Mouse (Mus musculus) midbrain, embryonic 14.5 days (tissue): ENCODE data around the gene Pole2. TPM values are rescaled to one million over a fixed set of nuclear protein-coding genes. Genes with fewer than 3 reads are reported as not detected.
A peak's percentile ranks its signal among the peaks of the same experiment; 100 is the strongest.
"Not testable (repeated sequence)": the region's sequence is repeated elsewhere in the genome, so short reads cannot be mapped to it uniquely, and the experiment has no call there.

Source experiments
- ATAC-seq: fragments of 200-750 bp; cut with Nextera tagmentation; 2 replicates; pipeline ENCODE4 v1.8.0; 2017; ENCODE audit warnings: moderate number of reproducible peaks, moderate library complexity; ENCODE audit not compliant: low FRiP score, low TSS enrichment
- DNase-seq: peaks from one replicate; pipeline ENCODE4 v3.0.0-alpha.2; 2015
- H3K27ac ChIP-seq: fragments of 300-500 bp; sonication (generic); replicated peaks from 2 replicates; pipeline ENCODE4 v1.5.1; 2014; ENCODE audit warnings: mild to moderate bottlenecking, low read depth, low read length, moderate library complexity
- H3K27me3 ChIP-seq: fragments of 300-500 bp; sonication (generic); 2 replicates; pipeline ENCODE4 v1.6.1; 2014; ENCODE audit warnings: low read length, control low read depth, mixed read lengths; ENCODE audit not compliant: control insufficient read depth, insufficient read depth
- H3K36me3 ChIP-seq: fragments of 300-500 bp; sonication (generic); 2 replicates; pipeline ENCODE4 v1.6.1; 2014; ENCODE audit warnings: low read length, control low read depth; ENCODE audit not compliant: control insufficient read depth, insufficient read depth
- H3K4me1 ChIP-seq: fragments of 300-500 bp; sonication (generic); 2 replicates; pipeline ENCODE4 v1.6.1; 2014; ENCODE audit warnings: mild to moderate bottlenecking, antibody characterized with exemption, low read length, control low read depth; ENCODE audit not compliant: control insufficient read depth, insufficient read depth
- H3K4me2 ChIP-seq: fragments of 300-500 bp; sonication (generic); 2 replicates; pipeline ENCODE4 v1.6.1; 2014; ENCODE audit warnings: mild to moderate bottlenecking, low read length, moderate library complexity
- H3K4me3 ChIP-seq: fragments of 300-500 bp; sonication (generic); replicated peaks from 2 replicates; pipeline ENCODE4 v1.5.1; 2014; ENCODE audit warnings: low read depth, low read length
- H3K9ac ChIP-seq: fragments of 300-500 bp; sonication (generic); replicated peaks from 2 replicates; pipeline ENCODE4 v1.6.1; 2014; ENCODE audit warnings: mild to moderate bottlenecking, low read length, moderate library complexity
- H3K9me3 ChIP-seq: fragments of 300-500 bp; sonication (generic); 2 replicates; pipeline ENCODE4 v1.6.1; 2016; ENCODE audit warnings: low read length, control low read depth, mixed read lengths; ENCODE audit not compliant: control insufficient read depth
- WGBS: fragments of 180-500 bp; shearing (Covaris S2); extraction: QIAGEN DNeasy Blood & Tissue Kit; methylation state at CpG from one replicate; pipeline ENCODE4 v1.1.7; 2014; 5-methylcytosine and 5-hydroxymethylcytosine counted together
- microRNA-seq: library from miRNA; unstranded; fragments of <30 nt; microRNA quantifications from one replicate; pipeline ENCODE4, GENCODE M21; 2016
- polyA plus RNA-seq: library from polyadenylated mRNA; unstranded; fragments of >200 nt; fragmentation: Nextera tagmentation; extraction: Ambion mirVana; gene quantifications from 2 replicates; pipeline ENCODE4 v1.2.1, GENCODE M21; 2014

Pole2 gene
- polyA plus RNA-seq, 1 experiment from 2014 or later, result 4.6 TPM

- Histone ChIP-seq H3K9ac (no peak overlapping the region), H3K9me3 (no peaks in the 10 kb centered on the region), H3K27ac (no peak overlapping the region; the same call in 1 of the 2 replicates), H3K4me2 (peak overlapping the region; percentile 32), H3K27me3 (no peaks in the 10 kb centered on the region), H3K36me3 (peaks cover 15% of the 10 kb centered on the region), H3K4me1 (peaks cover 7% of the 10 kb centered on the region), H3K4me3 (peak overlapping the region; percentile 61; the same call in 1 of the 2 replicates)
- WGBS, result 5% methylated on average over 9 of the region's 9 CpGs
- ATAC-seq (no peak; the same call in 1 of the 2 replicates), DNase-seq (peak; percentile 85)
These were observed 68.4 kb downstream of the Pole2 start for GRCm38 (mm10) chr12:69159578-69159940.

DNA sequence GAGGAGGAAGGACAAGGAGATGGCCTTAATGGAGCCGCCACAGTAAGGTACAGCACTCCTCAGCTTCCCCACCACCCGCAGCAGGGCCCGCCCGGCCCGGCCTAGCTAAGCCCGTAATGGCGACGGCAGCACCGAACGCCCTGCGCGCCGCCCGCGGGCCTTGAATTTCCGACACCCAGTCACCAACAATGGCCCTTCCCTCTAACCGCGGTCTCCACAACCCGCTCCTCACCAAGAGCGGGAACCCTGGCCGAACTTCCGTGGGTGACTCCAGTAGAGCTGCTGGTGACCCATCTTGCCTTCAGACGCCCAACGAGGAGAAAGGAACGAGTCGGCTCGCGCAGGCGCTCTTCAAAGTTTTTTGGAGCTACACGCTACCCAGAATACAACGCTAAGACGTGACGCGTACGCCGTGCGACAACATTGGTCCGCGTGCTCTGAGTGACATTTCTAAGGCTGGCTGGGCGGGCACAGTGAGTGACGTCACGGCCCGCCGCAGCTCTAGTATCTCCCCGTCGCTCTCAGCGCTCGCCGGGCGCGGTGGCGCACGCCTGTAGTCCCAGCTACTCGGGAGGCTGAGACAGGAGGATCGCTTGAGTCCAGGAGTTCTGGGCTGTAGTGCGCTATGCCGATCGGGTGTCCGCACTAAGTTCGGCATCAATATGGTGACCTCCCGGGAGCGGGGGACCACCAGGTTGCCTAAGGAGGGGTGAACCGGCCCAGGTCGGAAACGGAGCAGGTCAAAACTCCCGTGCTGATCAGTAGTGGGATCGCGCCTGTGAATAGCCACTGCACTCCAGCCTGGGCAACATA, 69.0 kb downstream of the Pole2 start, which contains the start of gene Rps29:
Gene Rps29, minus strand, starts transcription at position 422 of the 813 bp plus-strand sequence.
- peak within 1 kb of the TSS; percentile 92 for H3K27ac ChIP-seq
- peak; percentile 100 for DNase-seq
- ATAC-seq, result peak; percentile 99
- not testable (repeated sequence) for H3K27me3 ChIP-seq, H3K9me3 ChIP-seq, H3K4me1 ChIP-seq
- H3K36me3 ChIP-seq, result peaks cover 15% of the 10 kb centered on the region
- H3K4me2 ChIP-seq, result peak within 1 kb of the TSS; percentile 63
- peak within 1 kb of the TSS; percentile 87 for H3K9ac ChIP-seq
- H3K4me3 ChIP-seq, result peak within 1 kb of the TSS; percentile 61
- WGBS, result under 1% methylated on average over 57 of the region's 68 CpGs

GRCm38 (mm10) chr12:69158366-69158764, 69.6 kb downstream of the Pole2 start:
- Histone ChIP-seq H3K27me3 (no peaks in the 10 kb centered on the region), H3K9ac (peak overlapping the region; percentile 87), H3K27ac (peak overlapping the region; percentile 92), H3K4me2 (peak overlapping the region; percentile 63), H3K9me3 (no peaks in the 10 kb centered on the region), H3K4me3 (peak overlapping the region; percentile 61), H3K36me3 (peaks cover 15% of the 10 kb centered on the region), H3K4me1 (peaks cover 7% of the 10 kb centered on the region)
- WGBS, result under 1% methylated on average over 19 of the region's 19 CpGs
- DNase-seq, result no peak
- no peak for ATAC-seq

DNA sequence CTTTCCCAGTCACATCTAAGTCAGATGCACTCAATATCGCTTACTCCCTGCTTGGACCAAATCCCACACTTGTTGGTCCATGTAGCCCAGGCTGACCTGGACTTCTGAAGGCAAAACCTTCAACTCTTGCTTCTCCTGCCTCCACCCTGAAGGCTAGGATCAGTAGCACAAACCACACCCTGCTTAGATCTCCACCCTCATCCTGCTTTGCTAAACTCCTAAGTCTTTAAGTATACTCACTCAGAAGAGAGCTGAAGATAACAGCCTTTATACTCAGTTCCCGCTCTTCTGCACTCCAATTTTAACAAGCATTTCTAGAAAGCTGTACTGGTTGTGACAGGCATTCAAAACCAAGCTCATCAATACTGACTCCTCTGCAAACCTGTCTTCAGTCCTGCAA, 70.9 kb downstream of the Pole2 start:
- DNase-seq (no peak), ATAC-seq (no peak)
- WGBS, result 99% methylated on average over 2 of the region's 2 CpGs
- Histone ChIP-seq H3K27me3 (no peaks in the 10 kb centered on the region), H3K9me3 (no peaks in the 10 kb centered on the region), H3K4me2 (no peak overlapping the region; the same call in 1 of the 2 replicates), H3K9ac (no peak overlapping the region), H3K27ac (no peak overlapping the region), H3K36me3 (peaks cover 15% of the 10 kb centered on the region), H3K4me3 (no peak overlapping the region), H3K4me1 (peaks cover 7% of the 10 kb centered on the region)

GRCm38 (mm10) chr12:69156436-69156835, 71.6 kb downstream of the Pole2 start:
- Histone ChIP-seq H3K36me3 (peaks cover 15% of the 10 kb centered on the region), H3K4me1 (peaks cover 7% of the 10 kb centered on the region), H3K9me3 (no peaks in the 10 kb centered on the region), H3K4me2 (no peak overlapping the region), H3K4me3 (no peak overlapping the region), H3K9ac (no peak overlapping the region), H3K27ac (no peak overlapping the region), H3K27me3 (no peaks in the 10 kb centered on the region)
- DNase-seq (no peak), ATAC-seq (no peak)
- 89% methylated on average over 4 of the region's 4 CpGs for WGBS

DNA sequence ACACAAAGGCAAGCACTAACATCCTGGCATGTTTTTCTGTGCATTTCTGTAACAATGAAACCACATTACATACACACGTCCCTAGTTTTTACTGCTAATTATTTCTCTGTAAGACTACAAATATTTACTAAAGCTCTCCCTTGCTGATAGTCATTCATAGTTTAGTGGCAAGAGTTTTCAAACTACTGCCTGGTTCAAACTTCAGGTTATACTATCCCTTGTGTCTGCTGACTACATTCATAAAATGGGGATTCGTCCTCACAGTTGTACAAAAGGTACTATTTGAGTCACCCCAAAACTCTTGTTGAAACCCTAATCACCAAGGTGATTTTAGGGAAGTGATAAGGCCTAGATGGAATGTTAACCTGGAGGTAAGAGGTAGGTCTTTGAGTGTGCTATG, 72.1 kb downstream of the Pole2 start:
- no peaks in the 10 kb centered on the region for H3K27me3 ChIP-seq
- no peak overlapping the region for H3K4me2 ChIP-seq
- H3K9ac ChIP-seq, result no peak overlapping the region
- H3K4me3 ChIP-seq, result no peak overlapping the region
- DNase-seq (no peak), ATAC-seq (no peak)
- no peak overlapping the region for H3K27ac ChIP-seq
- 90% methylated on average over 2 of the region's 2 CpGs for WGBS
- H3K4me1 ChIP-seq, result peaks cover 7% of the 10 kb centered on the region
- H3K9me3 ChIP-seq, result no peaks in the 10 kb centered on the region
- H3K36me3 ChIP-seq, result peaks cover 15% of the 10 kb centered on the region

Small RNA genes lying within 50 kb of the gene (microRNA-seq; reads per million reads assigned to microRNA genes)
- not detected for gene Gm47287
- gene Gm47295, result 1.6 reads per million, percentile 6 among the genes with 10 or more reads in this experiment

Other genes with a start within 250 kb of the Pole2 start
- gene Rps29, start 69.0 kb downstream of the Pole2 start, polyA plus RNA-seq, result 1,138 and 1,407 TPM in 2 replicates
- gene Lrr1, start 59.4 kb downstream of the Pole2 start, polyA plus RNA-seq, result 4.3 and 5.5 TPM in 2 replicates
- gene Rpl36al, start 44.1 kb downstream of the Pole2 start, polyA plus RNA-seq, result 340 and 383 TPM in 2 replicates
- 37.6 and 39.9 TPM in 2 replicates for gene Mgat2, start 44.0 kb downstream of the Pole2 start, polyA plus RNA-seq
- gene Gm49383, start 31.1 kb downstream of the Pole2 start, polyA plus RNA-seq, result 12.7 and 15.0 TPM in 2 replicates
- gene Dnaaf2, start 29.8 kb downstream of the Pole2 start, polyA plus RNA-seq, result 7.0 and 7.6 TPM in 2 replicates
- 11.7 and 13.8 TPM in 2 replicates for gene Gm49384, start 23.9 kb downstream of the Pole2 start, polyA plus RNA-seq
- 17.5 and 18.5 TPM in 2 replicates for gene Klhdc1, start 13.0 kb upstream of the Pole2 start, polyA plus RNA-seq
- gene Klhdc2, start 68.5 kb upstream of the Pole2 start, polyA plus RNA-seq, result 313 and 329 TPM in 2 replicates
- gene Nemf, start 129.0 kb upstream of the Pole2 start, polyA plus RNA-seq, result 78.8 and 87.1 TPM in 2 replicates
- 34.5 and 34.7 TPM in 2 replicates for gene Arf6, start 144.0 kb upstream of the Pole2 start, polyA plus RNA-seq
- gene Gm9887, start 144.3 kb upstream of the Pole2 start, polyA plus RNA-seq, result 0.51 and 0.53 TPM in 2 replicates